Mouse (Mus musculus) 3T3-L1 (cell line): ENCODE data around the gene Arel1.
A peak's percentile ranks its signal among the peaks of the same experiment; 100 is the strongest.

Experiments used
- DNase-seq: peaks from one replicate; pipeline ENCODE4 v3.0.0-alpha.2; 2015; ENCODE audit warnings: low read depth, low spot score

Arel1 gene

DNA sequence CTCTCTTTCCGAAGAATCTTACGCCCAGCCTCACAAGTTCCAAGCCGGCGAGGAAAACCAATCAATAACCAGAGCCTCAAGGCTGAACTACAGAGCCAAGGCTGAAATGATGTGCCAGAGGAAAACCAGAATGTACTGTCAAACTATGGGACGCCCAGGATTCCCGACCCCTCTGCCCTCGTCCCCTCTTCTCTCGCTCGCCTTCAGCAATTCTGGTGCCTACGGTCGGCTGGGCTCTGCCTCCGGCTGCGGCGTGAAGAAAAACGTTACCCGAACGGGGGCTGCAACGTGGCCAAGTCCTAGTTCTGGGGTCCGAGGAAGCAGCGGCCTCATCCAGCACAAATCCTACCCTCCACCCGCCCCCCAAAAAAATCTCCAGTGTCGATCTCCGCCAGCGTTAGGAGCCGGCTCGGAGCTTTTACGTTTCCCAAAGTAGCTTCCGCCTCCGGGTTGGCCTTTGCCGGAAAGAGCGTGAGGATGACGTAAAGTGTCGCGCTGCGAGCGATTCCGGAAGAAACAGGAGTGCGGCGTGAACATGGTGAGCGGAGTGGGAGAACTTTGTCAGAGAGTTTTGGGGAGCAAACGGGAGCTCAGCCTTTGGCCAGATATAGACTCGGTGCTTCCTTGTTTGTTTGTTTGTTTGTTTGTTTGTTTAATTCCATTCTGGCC lies at the start of gene Arel1, which contains the start of gene Fcf1:
Gene Arel1 (minus strand): TSS at position 473 of the 669 bp plus-strand sequence.
Gene Fcf1 (plus strand): TSS at position 470 of the 669 bp plus-strand sequence.
- peak; percentile 91 for DNase-seq

DNA sequence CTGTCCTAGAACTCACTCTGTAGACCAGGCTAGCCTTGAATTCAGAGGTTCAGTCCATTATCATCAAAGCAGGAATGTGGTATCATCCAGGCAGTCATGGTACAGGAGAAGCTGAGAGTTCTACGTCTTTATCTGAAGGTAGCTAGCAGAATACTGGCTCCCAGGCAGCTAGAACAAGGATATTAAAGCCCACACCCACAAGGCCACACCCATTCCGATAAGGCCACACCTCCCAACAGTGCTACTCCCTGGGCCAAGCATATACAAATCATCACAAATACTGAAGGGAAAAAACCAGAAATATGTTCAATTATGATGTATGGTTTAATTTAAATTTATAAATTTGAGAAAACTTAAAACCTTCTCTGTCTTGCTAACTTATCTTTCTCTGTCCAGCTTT lies 41.5 kb upstream of the Arel1 start:
- DNase-seq, result no peak

DNA sequence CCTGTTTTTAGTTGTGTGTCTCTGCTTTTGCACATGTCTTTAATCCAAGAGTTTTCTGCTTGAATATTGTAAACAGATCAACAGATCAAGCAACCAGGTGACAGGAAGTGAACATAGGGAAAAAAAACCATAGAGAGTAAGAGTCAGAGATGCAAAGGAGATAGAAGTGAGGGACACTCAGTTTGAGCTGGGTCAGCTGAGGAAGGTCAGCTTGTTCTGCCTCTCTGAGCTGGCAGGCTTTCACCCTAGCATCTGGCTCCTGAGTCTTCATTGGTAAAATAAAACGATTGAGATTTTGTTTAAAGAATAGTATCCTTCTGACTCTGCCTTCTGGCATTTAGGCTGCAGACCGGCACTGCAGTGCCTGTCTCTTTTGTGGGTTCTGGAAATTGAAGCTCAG lies 39.8 kb upstream of the Arel1 start:
- no peak for DNase-seq

DNA sequence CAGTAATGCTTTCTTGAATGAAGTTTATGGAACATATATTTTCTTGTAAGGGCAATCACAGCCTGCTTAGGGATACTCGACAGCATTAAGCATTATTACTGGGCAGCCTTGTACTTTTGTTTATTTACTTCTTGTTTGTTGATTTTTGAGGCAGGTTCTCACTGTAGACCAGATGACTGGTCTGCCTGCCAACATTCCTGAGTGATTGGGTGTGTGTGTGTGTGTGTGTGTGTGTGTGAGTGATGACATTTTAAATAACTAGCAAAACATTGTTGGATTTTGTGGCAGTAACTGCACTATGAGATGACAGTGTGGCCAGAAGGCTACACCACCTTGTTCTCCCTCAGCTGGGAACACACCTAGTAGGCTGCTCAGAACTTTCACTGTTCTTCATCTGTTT lies 39.1 kb upstream of the Arel1 start:
- DNase-seq, result peak; percentile 44

DNA sequence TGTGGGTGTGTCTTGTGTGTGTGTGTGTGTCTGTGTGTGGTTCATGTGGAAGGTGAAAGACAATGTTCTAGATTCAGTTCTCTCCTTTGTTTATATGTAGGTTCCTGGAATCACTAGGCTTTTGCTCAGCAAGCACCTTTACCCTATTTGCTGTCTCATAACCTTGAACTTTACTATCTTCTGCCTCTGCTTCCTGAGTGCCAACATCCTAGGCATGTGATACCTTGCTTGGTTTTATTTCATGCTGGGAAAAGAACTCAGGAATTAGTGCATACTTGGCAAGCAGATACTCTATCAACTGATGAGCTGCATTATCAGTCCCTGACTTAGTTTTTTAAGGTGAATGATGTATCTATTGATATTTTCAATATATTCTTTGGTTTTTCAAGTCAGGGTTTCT lies 36.3 kb upstream of the Arel1 start:
- DNase-seq, result no peak

DNA sequence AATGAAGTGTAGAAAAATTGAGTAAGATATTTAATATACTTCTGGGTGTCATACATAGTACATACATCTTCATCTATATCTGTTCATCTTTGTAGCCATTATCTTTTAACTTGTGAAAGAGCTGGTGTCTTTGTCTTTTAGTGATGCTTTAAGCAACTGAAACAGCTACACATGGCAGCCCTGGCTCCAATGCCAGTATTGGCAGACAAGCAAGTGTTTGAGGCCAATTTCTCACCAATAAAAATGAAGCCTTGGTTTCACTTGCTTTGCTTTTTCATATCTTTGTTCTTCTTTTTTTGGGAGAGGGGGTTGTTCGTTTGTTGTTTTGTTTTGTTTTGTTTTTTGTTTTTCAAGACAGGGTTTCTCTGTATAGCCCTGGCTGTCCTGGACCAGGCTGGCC lies 35.5 kb upstream of the Arel1 start:
- no peak for DNase-seq

DNA sequence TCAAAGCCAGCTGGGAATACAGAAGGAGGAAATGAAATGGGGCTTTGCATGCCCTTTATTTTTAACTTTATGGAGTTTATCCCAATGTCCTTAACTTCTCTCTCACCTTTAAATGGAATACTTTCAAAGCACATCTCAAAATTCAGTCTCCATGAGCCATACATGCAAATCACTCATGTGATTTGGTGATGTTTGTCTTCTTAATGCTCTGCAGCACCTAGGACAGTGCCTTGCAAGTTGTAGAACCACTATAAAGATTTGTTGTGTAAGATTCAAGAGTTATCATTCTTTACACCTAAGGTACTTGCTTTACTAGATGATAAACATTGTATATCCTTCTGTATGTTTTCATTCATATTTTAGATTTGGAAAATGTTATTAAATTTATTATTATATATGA lies 28.4 kb upstream of the Arel1 start:
- peak; percentile 12 for DNase-seq

DNA sequence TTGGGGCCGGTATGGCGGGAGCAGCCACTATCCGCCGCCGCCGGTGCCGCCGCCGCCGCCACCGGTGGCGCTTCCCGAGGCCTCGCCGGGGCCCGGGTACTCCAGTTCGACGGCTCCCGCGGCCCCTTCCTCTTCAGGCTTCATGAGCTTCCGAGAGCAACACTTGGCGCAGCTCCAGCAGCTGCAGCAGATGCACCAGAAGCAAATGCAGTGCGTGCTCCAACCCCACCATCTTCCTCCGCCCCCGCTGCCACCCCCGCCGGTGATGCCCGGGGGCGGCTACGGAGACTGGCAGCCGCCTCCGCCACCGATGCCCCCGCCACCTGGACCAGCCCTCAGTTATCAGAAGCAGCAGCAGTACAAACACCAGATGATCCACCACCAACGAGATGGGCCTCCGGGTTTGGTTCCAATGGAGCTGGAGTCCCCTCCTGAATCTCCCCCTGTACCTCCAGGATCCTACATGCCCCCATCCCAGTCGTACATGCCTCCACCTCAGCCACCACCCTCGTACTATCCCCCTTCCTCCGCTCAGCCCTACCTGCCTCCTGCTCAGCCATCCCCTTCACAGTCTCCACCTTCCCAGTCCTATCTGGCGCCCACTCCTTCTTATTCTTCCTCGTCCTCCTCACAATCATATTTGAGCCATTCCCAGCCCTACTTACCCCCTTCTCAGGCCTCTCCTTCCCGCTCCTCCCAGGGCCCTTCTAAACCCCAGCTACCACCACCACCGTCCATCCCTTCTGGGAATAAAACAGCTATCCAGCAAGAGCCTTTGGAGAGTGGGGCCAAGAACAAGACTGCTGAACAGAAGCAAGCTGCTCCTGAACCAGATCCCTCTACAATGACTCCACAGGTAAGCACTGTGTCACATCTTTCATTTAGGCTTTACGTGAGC lies 26.1 kb upstream of the Arel1 start:
- peak; percentile 39 for DNase-seq

DNA sequence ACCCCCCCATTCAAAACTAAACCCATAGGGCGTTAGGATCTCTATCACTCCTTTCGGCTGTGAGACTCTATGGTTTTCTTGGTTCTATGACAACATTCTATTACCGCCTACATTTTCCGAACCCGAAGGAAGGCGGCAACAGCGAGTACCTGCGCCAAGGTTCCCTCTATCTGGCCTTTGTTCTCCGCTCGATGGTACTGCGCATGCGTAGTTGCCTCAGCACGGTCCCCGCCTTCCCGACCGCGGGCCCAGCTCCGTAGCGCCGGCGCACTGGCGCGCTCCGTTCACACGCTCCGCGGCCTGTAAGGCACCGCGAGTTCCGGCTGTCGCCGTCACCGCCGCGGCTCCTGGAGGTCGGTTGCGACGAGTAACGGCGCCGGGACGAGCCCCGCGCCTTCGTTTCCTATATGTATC lies 25.4 kb upstream of the Arel1 start, which contains the start of gene Ylpm1:
Gene Ylpm1 (plus strand): TSS at position 239 of the 414 bp plus-strand sequence.
- peak; percentile 98 for DNase-seq

DNA sequence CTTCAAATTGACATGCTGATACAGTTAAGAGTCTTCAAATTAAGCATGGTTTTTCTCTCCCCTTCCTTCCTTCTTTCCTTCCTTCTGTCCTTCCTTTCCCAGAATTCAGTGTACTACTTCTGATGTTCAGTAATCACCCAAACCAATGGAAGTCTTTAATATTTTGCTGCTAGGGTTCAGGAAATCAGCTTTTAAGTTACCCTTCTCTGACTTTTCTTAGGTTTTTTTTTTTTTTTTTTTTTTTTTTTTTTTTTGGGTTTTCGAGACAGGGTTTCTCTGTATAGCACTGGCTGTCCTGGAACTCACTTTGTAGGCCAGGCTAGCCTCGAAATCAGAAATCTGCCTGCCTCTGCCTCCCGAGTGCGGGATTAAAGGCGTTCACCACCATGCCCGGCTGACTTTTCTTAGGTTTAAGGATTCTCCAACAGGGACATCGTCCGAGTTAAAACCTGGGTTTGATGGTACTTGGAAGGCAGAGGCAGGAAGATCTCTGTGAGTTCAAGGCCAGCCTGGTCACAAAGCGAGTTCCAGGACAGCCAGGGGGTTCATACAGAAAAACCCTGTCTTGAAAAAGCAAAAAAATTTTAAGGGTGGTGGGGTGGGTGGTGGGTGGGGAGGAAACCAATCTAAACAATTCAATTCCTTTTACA lies 24.5 kb upstream of the Arel1 start:
- DNase-seq, result no peak

DNA sequence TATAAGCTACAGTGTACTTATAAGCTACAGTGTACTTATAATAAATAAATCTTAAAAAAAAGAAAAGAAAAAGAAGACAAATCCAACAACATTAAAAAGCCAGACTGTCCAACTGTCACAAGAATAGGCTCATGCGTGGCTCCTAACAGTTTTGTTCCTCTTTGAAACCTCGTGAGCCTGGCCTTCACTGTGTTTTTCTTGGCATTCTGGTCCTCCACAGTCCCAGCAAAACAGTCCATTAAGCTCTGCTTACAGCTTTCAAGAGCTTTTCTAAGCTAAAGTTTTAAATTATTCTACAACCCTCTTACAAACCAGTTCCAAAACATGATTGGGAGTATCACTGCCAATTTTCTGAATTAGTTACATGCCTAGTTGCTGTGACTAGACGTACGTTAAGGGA lies 18.8 kb upstream of the Arel1 start:
- DNase-seq, result no peak

DNA sequence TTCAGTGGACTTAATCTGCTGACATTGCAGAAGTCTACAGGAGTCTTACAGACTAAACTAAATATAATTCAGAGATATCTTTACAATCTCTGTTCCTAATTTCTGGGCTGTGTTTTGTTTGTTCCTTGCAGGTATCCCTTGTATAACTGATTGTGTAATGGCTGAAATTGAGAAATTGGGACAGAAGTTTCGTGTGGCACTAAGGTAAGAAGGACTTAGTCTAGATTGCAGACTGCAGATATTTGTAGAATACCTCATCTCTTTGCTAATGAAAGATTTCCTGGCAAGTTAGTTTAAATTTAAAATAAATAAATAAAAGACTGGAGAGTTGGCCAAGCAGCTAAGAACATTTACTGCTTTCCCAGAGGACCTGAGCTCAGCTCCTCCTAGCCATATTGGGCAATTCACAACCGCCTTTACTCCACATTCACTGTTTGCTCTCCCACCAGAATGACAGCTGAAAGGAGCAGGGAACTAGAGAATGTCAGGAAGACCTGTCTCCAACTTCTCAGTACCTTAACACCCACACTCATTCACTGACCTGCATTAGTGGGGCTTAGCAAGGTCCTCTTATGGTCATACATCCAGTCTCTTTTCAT lies 8.7 kb upstream of the Arel1 start:
- no peak for DNase-seq

DNA sequence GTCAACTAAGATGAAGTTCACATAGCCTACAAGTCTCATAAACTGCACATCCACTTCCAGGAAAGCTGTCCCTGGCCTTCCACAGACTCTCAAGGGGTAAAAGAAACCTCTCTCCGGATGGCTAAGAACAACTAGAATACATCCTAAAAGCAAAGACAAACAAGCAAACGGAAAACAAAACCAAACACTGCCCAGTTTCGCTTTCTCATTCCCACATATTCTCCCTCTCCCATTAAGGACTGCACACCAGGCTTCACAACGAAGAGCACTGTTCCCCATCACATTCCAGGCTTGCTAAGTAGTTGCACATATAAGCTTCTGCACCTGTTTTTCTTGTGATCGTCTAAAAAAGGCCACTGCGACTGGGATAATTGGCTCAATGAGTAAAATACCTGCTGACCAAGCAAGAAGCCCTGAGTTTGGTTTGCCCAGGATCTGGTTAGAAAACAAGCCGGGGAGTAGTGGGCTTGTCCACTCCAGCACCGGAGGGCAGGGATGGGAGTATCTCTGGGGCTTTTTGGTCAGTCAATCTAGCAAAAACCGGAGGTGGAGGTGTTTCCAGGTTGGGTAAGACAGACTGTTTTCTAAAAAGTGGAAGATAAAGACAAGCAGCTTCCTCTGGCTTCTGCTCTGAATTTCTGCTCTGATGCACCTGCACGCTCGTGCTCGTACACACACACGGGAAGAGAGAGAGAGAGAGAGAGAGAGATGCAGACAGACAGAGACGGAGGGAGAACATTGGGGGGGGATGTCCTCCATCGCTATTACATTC lies 858 bp downstream of the Arel1 start:
- peak; percentile 37 for DNase-seq

DNA sequence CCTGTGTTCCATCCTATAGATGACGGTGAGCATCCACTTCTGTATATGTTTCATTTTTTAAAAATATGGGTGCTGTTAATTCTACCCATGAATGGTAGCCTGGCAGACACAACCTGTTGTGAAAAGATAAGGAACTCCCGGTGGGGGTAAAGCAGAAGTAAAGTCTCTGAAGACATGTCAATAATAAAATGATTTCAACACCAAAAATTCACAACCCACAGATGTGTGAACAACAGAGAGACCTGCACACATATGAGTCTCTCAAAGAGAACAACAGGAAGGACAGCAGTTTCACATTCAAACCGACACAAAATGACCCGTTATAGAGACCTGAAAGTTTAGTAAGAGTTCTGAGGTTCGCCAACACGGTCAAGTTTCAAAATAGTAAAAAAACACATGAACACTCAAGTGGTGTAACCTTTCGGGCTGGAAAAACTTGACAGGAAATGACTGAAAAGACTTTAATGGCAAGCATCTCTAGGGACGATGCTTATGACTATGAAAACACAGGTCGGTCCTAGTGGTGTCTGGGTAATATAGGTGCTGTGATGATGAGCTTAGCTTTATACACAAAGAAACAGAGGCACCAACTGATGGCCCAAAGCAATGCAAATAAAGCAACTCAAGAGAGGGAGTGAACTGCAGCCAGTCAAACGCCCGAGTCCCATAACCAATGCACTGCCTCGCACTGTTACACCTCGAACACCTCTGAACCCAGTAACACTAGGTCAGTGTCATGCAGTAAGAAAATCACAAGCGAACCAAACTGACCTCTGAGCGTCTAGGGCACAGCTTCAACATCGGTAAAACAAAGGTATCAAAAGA lies 1.7 kb downstream of the Arel1 start:
- no peak for DNase-seq

DNA sequence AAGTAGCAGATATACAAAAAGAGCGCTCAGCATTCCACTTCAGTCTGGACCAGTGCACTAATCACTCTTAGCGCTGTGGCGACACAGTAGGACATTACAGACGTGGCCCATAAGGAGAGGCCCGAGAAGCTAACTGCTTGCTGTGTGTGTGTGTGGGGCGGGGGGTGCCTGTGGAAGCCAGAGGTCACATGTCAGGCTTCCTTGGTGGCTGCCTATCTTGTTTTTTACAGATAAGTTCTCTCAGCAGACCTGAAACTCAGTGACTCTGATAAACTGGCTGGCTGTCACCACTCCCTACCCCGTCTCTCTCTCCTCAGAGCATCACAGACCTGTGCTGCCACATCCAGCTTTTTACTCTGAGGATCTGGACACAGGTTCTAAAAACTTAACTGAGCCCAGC lies 8.1 kb downstream of the Arel1 start:
- no peak for DNase-seq

DNA sequence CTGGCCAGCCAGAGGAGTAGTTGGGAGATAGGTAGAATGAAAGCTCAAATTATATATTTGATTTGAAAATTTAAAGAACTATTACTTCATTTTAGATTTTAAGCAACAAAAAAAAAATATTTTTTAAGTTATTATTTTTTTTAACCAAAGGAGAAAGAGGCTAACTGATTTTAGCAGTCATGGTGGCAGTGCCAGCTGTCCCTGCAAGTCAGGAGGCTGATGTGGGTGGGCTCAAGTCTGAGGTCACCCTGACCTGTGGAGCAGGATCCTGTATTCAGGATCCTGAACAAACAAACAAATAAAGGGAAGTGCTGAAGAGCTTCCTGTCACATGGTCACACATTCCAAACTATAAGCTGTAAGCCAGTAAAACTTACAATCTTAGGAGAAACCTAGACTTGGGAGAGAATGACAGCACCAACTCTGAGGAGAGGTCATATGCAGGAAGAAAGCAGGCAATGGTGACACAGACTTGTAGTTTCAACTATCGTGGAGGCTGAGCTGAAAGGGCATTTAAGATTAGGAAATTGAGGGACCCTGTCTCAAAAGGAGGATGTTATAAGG lies 11.8 kb downstream of the Arel1 start:
- no peak for DNase-seq

DNA sequence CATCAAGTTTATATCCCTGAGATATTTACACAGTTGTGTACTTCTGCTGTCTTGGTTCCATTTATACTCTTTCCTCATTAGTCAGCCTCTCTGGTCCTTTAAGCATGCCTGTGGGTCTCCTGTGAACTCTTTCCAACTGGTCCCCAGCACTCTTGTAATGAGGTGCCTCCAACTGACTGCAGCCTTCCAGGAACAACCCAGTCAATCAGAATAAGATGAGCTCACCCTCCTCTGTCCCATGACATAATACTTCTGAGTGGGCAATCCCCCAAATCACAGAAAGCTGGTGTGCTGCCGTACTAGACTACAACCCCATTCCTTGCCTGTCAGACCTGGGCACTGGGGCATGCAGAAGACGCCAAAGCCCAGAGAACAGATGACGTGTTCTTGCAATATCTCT lies 14.4 kb downstream of the Arel1 start:
- DNase-seq, result no peak

DNA sequence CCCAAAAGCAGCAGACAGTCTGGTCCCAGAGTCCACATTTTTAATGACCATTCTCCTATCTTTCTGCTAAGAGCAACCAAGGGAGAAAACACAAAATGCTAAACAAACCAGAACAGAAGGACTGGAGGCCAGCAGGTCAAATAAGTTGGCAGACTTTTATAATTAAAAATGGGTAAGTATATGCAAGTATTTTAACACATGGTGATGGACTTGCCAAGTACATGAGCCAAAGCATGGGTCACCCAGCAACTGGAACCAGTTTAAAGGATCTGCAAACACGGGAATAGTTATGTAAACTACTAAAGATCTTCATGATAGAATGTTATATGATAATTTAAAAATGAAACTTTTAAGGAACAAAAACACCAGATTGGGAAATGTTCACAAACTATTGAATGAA lies 18.3 kb downstream of the Arel1 start:
- DNase-seq, result no peak

DNA sequence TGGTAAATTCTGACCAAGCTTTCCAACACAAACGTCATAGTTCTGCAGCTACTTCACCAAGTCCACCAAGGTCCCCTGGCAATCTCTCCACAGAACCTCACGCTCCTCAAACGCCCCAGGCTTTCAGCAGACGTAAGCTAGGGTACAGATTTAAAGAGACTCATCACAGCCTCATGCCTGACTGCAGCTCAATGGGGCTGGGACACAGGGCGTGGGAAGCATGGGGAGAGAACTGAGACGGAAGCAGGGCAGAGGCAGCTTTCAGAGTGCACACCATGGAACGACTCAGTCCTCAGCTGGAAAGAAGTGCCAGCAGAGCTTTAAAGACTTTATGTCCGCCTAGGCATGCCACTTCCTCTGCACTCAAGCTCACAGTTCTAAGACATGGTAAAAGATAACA lies 19.2 kb downstream of the Arel1 start:
- DNase-seq, result no peak

DNA sequence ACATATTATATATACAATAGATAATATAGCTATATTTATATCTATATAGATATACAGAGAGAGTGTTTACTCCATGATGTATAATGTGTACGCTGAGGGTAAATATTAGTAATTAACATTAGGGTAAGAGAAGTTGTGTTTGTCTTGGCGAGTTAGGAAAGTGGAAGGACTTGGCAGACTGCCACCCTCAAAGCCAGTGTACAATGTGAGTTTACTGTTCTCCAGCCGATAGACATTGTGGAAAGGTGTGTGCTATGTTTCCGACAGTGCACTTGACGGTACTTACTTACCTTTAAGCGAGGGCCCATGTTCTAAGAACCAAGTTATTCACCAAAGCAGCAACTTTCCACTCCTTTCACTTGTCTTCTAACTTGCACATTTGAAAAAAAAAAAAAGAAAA lies 19.9 kb downstream of the Arel1 start:
- DNase-seq, result no peak
